Mouse (Mus musculus): Measurements from ENCODE around the gene Golph3l.

Golph3l gene

GRCm38 (mm10) chr3:95655437-95655836, 66.7 kb downstream of the Golph3l start:
- DNase-seq (ENCODE audit: low spot score) = no peak

DNA sequence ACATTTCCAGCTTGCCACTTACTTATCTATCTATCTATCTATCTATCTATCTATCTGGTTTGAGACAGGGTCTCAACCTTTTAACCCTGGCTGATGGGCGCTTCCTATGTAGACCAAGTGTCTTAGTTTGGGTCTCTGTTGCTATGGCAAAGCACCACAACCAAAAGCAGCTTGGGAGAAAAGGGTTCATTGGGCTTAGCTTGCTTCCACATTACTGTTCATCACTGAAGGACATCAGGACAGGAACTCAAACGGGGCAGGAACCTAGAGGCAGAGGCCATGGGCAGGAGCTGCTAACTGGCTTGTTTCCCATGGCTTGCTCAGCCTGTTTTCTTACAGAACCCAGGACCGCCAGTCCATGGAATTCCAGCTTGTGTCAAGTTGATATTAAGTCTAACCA, 68.4 kb downstream of the Golph3l start:
- no peak for DNase-seq (ENCODE audit: low spot score)

DNA sequence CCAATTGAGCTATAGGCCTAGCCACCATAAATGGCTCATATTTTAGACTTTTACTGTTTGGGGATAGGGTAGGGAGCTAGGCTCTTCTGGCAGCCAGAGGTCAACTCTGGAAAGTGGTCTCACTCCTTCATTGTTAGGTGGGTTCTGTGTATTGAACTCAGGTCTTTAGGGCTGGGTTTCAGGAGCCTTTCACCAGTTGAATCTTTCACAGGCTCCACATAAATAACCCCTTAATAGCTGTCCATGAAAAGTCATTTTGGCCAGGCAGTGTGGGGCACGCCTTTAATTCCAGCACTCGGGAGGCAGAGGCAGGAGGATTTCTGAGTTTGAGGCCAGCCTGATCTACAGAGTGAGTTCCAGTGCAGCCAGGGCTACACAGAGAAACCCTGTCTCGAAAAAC, 69.0 kb downstream of the Golph3l start:
- DNase-seq (ENCODE audit: low spot score) = no peak

- peak; percentile 97 for DNase-seq (ENCODE audit: low spot score)
Observed at GRCm38 (mm10) chr3:95658236-95658867, 69.6 kb downstream of the Golph3l start, which contains the start of gene Mcl1. Gene Mcl1 (plus strand): TSS chr3:95658788.

DNA sequence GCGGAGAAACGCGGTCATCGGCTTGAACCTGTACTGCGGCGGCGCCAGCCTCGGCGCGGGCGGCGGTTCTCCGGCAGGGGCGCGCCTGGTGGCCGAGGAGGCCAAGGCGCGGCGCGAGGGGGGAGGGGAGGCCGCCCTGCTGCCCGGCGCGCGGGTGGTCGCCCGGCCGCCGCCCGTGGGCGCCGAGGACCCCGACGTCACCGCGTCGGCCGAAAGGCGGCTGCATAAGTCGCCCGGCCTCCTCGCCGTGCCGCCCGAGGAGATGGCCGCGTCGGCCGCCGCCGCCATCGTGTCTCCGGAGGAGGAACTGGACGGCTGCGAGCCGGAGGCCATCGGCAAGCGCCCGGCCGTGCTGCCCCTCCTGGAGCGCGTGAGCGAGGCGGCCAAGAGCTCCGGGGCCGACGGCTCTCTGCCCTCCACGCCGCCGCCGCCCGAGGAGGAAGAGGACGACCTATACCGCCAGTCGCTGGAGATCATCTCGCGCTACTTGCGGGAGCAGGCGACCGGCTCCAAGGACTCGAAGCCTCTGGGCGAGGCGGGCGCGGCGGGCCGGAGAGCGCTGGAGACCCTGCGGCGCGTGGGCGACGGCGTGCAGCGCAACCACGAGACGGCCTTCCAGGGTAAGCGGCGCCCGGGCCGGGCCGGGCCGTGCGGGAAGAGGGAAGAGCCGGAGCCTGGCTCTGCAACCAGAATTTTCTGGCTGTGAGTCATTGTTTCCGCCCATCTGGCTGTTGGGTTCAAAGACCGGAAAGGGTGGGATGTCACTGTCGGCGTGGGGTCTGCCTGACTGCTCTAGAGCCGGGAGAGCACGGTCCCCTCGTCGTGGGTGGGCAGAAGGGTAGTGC, 70.4 kb downstream of the Golph3l start:
- DNase-seq (ENCODE audit: low spot score) = peak; percentile 79

GRCm38 (mm10) chr3:95659948-95660347, 71.2 kb downstream of the Golph3l start:
- no peak for DNase-seq (ENCODE audit: low spot score)

DNA sequence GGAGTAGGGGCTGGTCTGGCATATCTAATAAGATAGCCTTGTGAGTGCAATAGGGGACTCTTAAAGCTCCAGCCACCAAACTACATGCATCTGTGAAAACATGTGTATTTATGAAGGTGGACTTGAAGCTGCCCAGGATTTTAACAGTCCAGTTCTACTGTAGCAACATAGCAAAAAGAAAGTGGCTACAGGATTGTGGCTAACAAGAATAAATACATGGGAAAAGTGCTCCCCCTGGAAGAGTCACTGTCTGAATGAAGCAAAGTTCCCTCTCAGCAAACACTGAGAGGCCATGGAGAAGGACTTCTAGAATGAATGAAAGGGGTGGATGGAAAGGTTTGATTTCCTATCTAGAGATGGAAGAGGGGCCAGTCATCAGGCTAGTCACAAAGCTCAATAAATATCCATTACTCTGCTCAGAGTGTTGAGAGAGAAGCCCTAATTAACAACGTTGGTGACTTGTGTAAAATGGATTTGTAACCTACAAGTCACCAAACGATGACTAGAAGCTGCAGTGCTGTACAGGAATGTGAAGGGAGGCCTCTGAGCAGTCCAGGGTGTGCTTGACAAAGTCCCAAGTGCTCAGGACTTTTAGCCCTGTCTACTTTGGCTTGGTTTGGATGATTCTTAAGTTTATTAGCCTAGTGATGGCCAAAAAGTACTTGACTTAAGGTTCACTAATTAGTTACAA, 72.2 kb downstream of the Golph3l start:
- no peak for DNase-seq (ENCODE audit: low spot score)

DNA sequence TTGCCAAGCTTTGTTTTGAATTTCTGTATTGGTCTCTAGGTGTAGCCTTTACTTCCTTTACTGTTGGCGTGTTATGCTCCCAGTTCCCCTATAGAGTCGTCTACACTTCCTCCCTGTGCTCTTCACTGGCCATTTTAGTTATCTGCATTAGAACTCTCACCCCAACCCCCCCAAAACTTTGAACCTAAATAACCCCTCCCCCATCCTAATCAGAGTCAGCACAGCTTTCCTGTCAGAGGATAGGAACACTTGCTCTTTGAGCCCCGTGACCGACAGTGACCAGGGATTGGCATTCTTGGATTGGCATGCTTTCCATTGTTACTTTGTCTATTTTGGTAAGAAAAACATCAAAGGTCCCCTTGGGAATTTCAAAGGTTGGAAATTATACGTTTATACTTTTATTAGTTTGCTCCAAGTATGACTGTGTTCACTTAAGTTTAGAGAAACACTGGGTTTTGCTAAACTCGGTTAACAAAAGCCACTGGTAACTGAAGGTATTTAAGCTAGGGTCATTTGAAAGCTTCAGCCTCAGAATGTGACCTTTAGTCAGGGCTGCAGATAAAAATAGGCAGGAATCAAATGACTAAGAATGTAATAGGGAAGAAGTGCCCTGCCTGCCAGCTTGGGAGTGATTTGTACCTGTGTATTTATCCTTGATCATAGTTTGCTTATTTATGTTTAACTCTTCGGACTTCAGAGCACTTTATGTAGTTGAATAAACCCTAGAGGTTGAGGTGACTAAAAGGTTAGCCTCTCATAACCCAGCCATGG, 73.4 kb downstream of the Golph3l start:
- DNase-seq (ENCODE audit: low spot score) = no peak

GRCm38 (mm10) chr3:95662724-95663449, 74.2 kb downstream of the Golph3l start:
- no peak for DNase-seq (ENCODE audit: low spot score)

GRCm38 (mm10) chr3:95663486-95663885, 74.8 kb downstream of the Golph3l start:
- DNase-seq (ENCODE audit: low spot score) = no peak

DNA sequence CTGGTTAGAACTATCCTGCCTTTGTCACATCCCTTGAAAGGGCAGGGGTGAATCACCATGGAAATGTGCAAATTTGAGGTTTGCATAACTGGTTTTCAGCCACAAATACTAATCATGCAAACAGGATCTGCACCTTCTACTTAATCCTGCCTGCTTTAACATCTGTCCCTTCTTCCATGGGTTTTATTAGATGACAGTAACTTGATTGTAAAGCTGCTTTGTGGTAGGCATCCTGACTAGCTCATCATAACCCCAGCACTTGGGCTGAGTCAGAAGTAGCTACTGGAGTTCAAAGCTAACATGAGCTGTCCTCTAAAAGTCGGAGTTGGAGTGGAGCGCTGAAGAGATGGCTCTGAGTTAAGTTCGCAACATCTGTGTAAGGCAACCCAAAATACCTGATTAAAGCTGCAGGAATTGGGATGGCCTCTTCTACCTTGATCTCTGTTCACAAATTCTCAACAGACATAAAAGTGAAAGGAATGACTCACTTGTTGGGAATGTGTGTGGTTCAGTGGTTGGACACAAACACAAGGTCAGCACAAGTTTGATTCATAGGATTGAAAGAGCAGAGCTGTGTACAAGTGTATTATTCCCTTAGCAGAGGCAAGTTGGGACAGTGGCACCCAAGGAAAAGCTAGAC, 75.4 kb downstream of the Golph3l start:
- DNase-seq (ENCODE audit: low spot score) = peak; percentile 28

DNA sequence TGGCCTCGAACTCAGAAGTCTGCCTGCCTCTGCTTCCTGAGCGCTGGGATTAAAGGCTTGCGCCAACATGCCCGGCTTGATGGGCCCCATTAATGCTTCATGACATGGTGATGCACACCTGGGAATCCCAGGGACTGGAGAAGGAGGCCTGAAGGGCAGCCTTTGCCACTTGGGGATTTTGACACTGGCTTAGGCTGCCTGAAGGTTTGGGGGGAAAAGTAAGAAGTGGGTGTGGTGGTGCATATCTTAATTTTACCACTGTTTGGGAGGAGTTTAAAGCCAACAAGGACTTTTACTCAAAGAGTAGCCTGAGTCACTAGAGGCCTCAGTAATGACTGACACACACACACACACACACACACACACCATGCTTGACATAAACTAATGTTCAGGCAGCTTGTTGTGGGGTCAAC, 76.2 kb downstream of the Golph3l start:
- no peak for DNase-seq (ENCODE audit: low spot score)

DNA sequence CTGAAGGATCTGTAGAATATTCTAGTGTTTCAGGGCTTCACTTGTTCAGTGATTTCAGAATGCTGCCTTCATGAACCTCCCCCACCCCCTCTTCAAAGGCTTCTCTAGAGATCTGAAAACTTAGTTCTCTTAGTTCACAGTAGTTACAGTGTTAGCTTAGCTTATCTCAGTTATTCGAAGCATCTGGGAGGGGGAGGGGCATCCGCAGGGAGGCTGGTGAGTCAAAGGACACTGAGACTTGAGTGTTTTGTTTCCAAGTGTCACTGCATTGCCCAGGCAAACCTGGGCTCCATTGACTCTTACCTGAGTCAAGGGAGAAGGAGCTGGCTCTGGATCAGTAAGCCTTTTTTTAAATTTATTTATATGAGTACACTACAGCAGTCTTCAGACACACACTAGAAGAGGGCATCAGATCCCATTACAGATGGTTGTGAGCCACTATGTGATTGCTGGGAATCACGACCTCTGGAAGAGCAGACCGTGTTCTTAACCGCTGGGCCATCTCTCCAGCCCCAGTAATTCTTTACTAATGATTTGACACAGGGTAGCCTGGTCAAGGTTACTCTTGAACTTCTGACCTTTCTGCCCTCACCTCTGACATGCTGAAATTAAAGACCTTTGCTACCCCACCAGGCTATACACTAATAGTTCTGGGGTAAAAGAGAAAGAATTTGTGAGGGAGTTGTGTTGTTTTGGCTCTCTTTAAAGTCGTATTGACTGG, 77.5 kb downstream of the Golph3l start:
- peak; percentile 21 for DNase-seq (ENCODE audit: low spot score)

GRCm38 (mm10) chr3:95667521-95667920, 78.8 kb downstream of the Golph3l start:
- no peak for DNase-seq (ENCODE audit: low spot score)

DNA sequence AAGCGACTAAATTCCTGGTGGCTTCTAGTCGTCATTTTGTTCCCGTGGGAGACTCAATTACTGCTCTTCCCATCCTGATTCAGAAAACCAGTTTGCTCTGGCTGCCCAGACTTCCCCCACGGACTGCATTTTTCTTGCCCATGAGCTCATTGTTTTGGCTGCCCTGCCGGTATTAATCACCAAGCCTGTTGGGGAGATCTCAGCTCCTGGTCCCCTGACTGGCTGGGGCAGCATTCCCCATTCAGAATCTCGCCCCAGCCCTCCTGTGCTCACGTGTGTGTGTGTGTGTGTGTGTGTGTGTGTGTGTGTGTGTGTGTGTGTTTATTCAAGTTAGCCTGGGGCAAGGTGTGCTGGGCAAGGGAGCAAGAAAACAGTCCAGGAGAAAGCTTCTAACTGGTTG, 79.3 kb downstream of the Golph3l start:
- peak; percentile 79 for DNase-seq (ENCODE audit: low spot score)
